Mouse (Mus musculus): ENCODE measurements around the gene Vps8.

- TF ChIP-seq CTCF (IDR thresholded peaks at IDR 0.05; ENCODE audit: extremely low read depth, insufficient read depth, insufficient read length, insufficient replicate concordance) (no peak), POLR2A (IDR thresholded peaks at IDR 0.05; ENCODE audit: low read depth, low read length) (no peak)
Measured at GRCm38 (mm10) chr16:21608176-21608865, 185.4 kb downstream of the Vps8 start.

All from spleen, adult 2 months (tissue).